23 mouse cellular contexts compared by ENCODE assay signal in genomic region chr3:22156397-22156796, GRCm38 (mm10).
DNase-seq lines count a peak whose midpoint lies in the region; ATAC-seq lines count a peak whose summit lies in the region.
"Had no signal": no experiment of that assay in that cellular context is flagged by ENCODE, and none has a peak within 500 bp of the region (broad histone marks: within the 10 kb centered on the region; RNA-seq: fewer than 3 reads in every experiment).

No protein-coding gene starts in this region.

- peak; percentile 90 for DNase-seq in heart, adult 11 months
- DNase-seq in heart, adult 18-20 months, result no peak
- no peak for DNase-seq in liver, embryonic 11.5 days (ENCODE audit: low spot score)
- no peak for DNase-seq in liver
- peak; percentile 98 for DNase-seq in R1 (ENCODE audit: low read depth, low spot score)
- no peak for DNase-seq in cerebellum, adult 9-11 months
- no peak for DNase-seq in forebrain, embryonic 14.5 days (ENCODE audit: low spot score)
- DNase-seq: adrenal gland, postnatal 25 days; cerebellum, adult 9-10 months; gastrocnemius, adult 2 months; lung, adult 18-20 months; lung, postnatal 10 days; thymus, postnatal 14 days had no signal

- no peaks in the 10 kb centered on the region for H3K4me1 ChIP-seq in liver, embryonic 11.5 days (replicated peaks; ENCODE audit: control insufficient read depth, insufficient read depth, low read length)
- H3K4me1 ChIP-seq in forebrain, embryonic 14.5 days (ENCODE audit: control insufficient read depth, insufficient read depth, low read length), result no peaks in the 10 kb centered on the region
- H3K4me1 ChIP-seq: embryonic facial prominence, embryonic 12.5 days; forebrain, embryonic 12.5 days; hindbrain, embryonic 15.5 days; intestine, embryonic 15.5 days; limb, embryonic 13.5 days; midbrain, embryonic 13.5 days; neural tube, embryonic 12.5 days had no signal

- no peaks in the 10 kb centered on the region for H3K27me3 ChIP-seq in liver, embryonic 11.5 days (replicated peaks; ENCODE audit: control insufficient read depth, insufficient read depth, low read length)
- H3K27me3 ChIP-seq in forebrain, embryonic 14.5 days (replicated peaks; ENCODE audit: control insufficient read depth, insufficient read depth, low read length), result no peaks in the 10 kb centered on the region
- H3K27me3 ChIP-seq: embryonic facial prominence, embryonic 12.5 days; forebrain, embryonic 12.5 days; hindbrain, embryonic 15.5 days; intestine, embryonic 15.5 days; limb, embryonic 13.5 days; midbrain, embryonic 13.5 days; neural tube, embryonic 12.5 days had no signal

- H3K9ac ChIP-seq in liver, embryonic 11.5 days (ENCODE audit: low read depth, low read length), result no peak overlapping the region
- no peak overlapping the region for H3K9ac ChIP-seq in forebrain, embryonic 14.5 days (ENCODE audit: low read length)
- H3K9ac ChIP-seq: embryonic facial prominence, embryonic 12.5 days; forebrain, embryonic 12.5 days; hindbrain, embryonic 15.5 days; intestine, embryonic 15.5 days; limb, embryonic 13.5 days; midbrain, embryonic 13.5 days; neural tube, embryonic 12.5 days had no signal

- H3K9me3 ChIP-seq in liver, embryonic 11.5 days (ENCODE audit: control insufficient read depth, low read length), result no peaks in the 10 kb centered on the region
- H3K9me3 ChIP-seq in forebrain, embryonic 14.5 days (replicated peaks; ENCODE audit: control insufficient read depth, low read length), result no peaks in the 10 kb centered on the region
- H3K9me3 ChIP-seq: embryonic facial prominence, embryonic 12.5 days; hindbrain, embryonic 15.5 days; intestine, embryonic 15.5 days had no signal

- WGBS in liver, embryonic 11.5 days, result 78% methylated on average over 2 of the region's 2 CpGs
- 54% methylated on average over 2 of the region's 2 CpGs for WGBS in forebrain, embryonic 14.5 days

- no peaks in the 10 kb centered on the region; the same call in 1 of the 2 replicates for H3K36me3 ChIP-seq in liver, embryonic 11.5 days (ENCODE audit: control insufficient read depth, insufficient read depth, low read length)
- H3K36me3 ChIP-seq in forebrain, embryonic 14.5 days (ENCODE audit: control insufficient read depth, insufficient read depth, low read length), result no peaks in the 10 kb centered on the region
- H3K36me3 ChIP-seq: forebrain, embryonic 12.5 days; hindbrain, embryonic 15.5 days; intestine, embryonic 15.5 days; neural tube, embryonic 12.5 days had no signal

- H3K27ac ChIP-seq in liver, embryonic 11.5 days (ENCODE audit: low read depth, low read length), result no peak overlapping the region
- H3K27ac ChIP-seq in forebrain, embryonic 14.5 days (ENCODE audit: low read depth, low read length), result no peak overlapping the region
- H3K27ac ChIP-seq: embryonic facial prominence, embryonic 12.5 days; forebrain, embryonic 12.5 days; gastrocnemius, adult 2 months; hindbrain, embryonic 15.5 days; intestine, embryonic 15.5 days; limb, embryonic 13.5 days; midbrain, embryonic 13.5 days; neural tube, embryonic 12.5 days had no signal

- H3K4me3 ChIP-seq in liver, embryonic 11.5 days (ENCODE audit: low read depth, low read length), result no peak overlapping the region
- H3K4me3 ChIP-seq in forebrain, embryonic 14.5 days (ENCODE audit: low read depth, low read length), result no peak overlapping the region
- H3K4me3 ChIP-seq: embryonic facial prominence, embryonic 12.5 days; erythroblast, embryonic 14.5 days; forebrain, embryonic 12.5 days; gastrocnemius, adult 2 months; hindbrain, embryonic 15.5 days; intestine, embryonic 15.5 days; limb, embryonic 13.5 days; midbrain, embryonic 13.5 days; neural tube, embryonic 12.5 days had no signal

- H3K4me2 ChIP-seq in liver, embryonic 11.5 days, result no peak overlapping the region
- H3K4me2 ChIP-seq in forebrain, embryonic 14.5 days (ENCODE audit: low read length), result no peak overlapping the region
- H3K4me2 ChIP-seq: embryonic facial prominence, embryonic 12.5 days; forebrain, embryonic 12.5 days; heart, embryonic 11.5 days; hindbrain, embryonic 15.5 days; intestine, embryonic 15.5 days; limb, embryonic 13.5 days; midbrain, embryonic 13.5 days; neural tube, embryonic 12.5 days had no signal

- ATAC-seq in liver, embryonic 11.5 days (replicated peaks; ENCODE audit: low FRiP score), result peak; percentile 65
- ATAC-seq in megakaryocyte progenitor cell, adult 5-6 weeks (replicated peaks; ENCODE audit: poor library complexity), result peak; percentile 66
- no peak for ATAC-seq in forebrain, embryonic 14.5 days
- ATAC-seq: intestine, embryonic 15.5 days; midbrain, embryonic 13.5 days had no signal

Comparison
In these comparisons a context has a peak if more than half of its experiments do, and no peak if none do; other contexts are left out.
1. DNase-seq: peak in heart, adult 11 months (single experiment) and R1 (single experiment); none in heart, adult 18-20 months (0 of 2), liver, embryonic 11.5 days (single experiment), liver (single experiment), cerebellum, adult 9-11 months (single experiment) and forebrain, embryonic 14.5 days (single experiment).